24 mouse cellular contexts compared by ENCODE assay signal in genomic region chr4:114537376-114537974, GRCm38 (mm10).
DNase-seq lines count a peak whose midpoint lies in the region; ATAC-seq lines count a peak whose summit lies in the region.
"Had no signal": no experiment of that assay in that cellular context is flagged by ENCODE, and none has a peak within 500 bp of the region (broad histone marks: within the 10 kb centered on the region; RNA-seq: fewer than 3 reads in every experiment).

No protein-coding gene starts in this region.

- no peak overlapping the region for H3K27ac ChIP-seq in embryonic facial prominence, embryonic 11.5 days (replicated peaks; ENCODE audit: low read depth, low read length)
- no peak overlapping the region for H3K27ac ChIP-seq in embryonic facial prominence, embryonic 10.5 days (replicated peaks)
- H3K27ac ChIP-seq in kidney, embryonic 16.5 days (ENCODE audit: low read length), result no peak overlapping the region
- H3K27ac ChIP-seq in limb, embryonic 15.5 days, result peak overlapping the region; percentile 3
- H3K27ac ChIP-seq: forebrain, embryonic 12.5 days; gastrocnemius, adult 2 months; hindbrain, embryonic 10.5 days; liver, embryonic 13.5 days; stomach, embryonic 15.5 days had no signal

- no peak overlapping the region for H3K4me3 ChIP-seq in embryonic facial prominence, embryonic 11.5 days (ENCODE audit: low read depth, low read length)
- H3K4me3 ChIP-seq in embryonic facial prominence, embryonic 10.5 days, result no peak overlapping the region
- no peak overlapping the region for H3K4me3 ChIP-seq in kidney, embryonic 16.5 days (ENCODE audit: low read length)
- H3K4me3 ChIP-seq in limb, embryonic 15.5 days, result no peak overlapping the region
- H3K4me3 ChIP-seq: forebrain, embryonic 12.5 days; gastrocnemius, adult 2 months; hindbrain, embryonic 10.5 days; liver, embryonic 13.5 days; megakaryocyte, embryonic 14.5 days; myocyte; stomach, embryonic 15.5 days had no signal

- intact Hi-C loops in left cerebral cortex, postnatal 4 days (cut with DNase I), result no loop called here

- DNase-seq in embryonic facial prominence, embryonic 11.5 days (ENCODE audit: low spot score), result peak; percentile 40
- no peak for DNase-seq in embryonic facial prominence, embryonic 10.5 days (ENCODE audit: low spot score)
- DNase-seq in kidney, postnatal 36 days, result no peak
- peak; percentile 42 for DNase-seq in hindlimb bud, embryonic 11.5 days (ENCODE audit: extremely low spot score, low read depth, low spot score)
- DNase-seq in left cerebral cortex, postnatal 4 days, result no peak
- DNase-seq: adrenal gland, adult 8-10 months; cerebellum, adult 2 months; cerebellum, postnatal 25 days; gastrocnemius, adult 2 months; kidney, adult 2 months; kidney, postnatal 25 days; liver, embryonic 13.5 days; lung, embryonic 14.5 days; thymus, postnatal 4 days had no signal

- no peak overlapping the region for H3K9ac ChIP-seq in embryonic facial prominence, embryonic 11.5 days (replicated peaks; ENCODE audit: low read length)
- H3K9ac ChIP-seq in kidney, embryonic 16.5 days (replicated peaks; ENCODE audit: low read length), result no peak overlapping the region
- H3K9ac ChIP-seq in limb, embryonic 15.5 days, result no peak overlapping the region
- H3K9ac ChIP-seq: forebrain, embryonic 12.5 days; liver, embryonic 13.5 days; lung, embryonic 14.5 days; stomach, embryonic 15.5 days had no signal

- no peak overlapping the region for H3K4me2 ChIP-seq in embryonic facial prominence, embryonic 11.5 days (ENCODE audit: low read depth, low read length)
- no peak overlapping the region for H3K4me2 ChIP-seq in kidney, embryonic 16.5 days (replicated peaks; ENCODE audit: low read depth, low read length)
- no peak overlapping the region for H3K4me2 ChIP-seq in limb, embryonic 15.5 days
- H3K4me2 ChIP-seq: forebrain, embryonic 12.5 days; liver, embryonic 13.5 days; lung, embryonic 14.5 days; stomach, embryonic 15.5 days had no signal

- no peaks in the 10 kb centered on the region for H3K4me1 ChIP-seq in embryonic facial prominence, embryonic 11.5 days (ENCODE audit: control insufficient read depth, insufficient read depth, low read length)
- peaks cover 16% of the 10 kb centered on the region for H3K4me1 ChIP-seq in embryonic facial prominence, embryonic 10.5 days
- H3K4me1 ChIP-seq in kidney, embryonic 16.5 days (ENCODE audit: insufficient read depth, low read length), result 0 out of 2 replicates have a peak, but pooled peaks cover 6% of the 10 kb centered on the region
- peaks cover 37% of the 10 kb centered on the region for H3K4me1 ChIP-seq in limb, embryonic 15.5 days
- H3K4me1 ChIP-seq: forebrain, embryonic 12.5 days; hindbrain, embryonic 10.5 days; liver, embryonic 13.5 days; megakaryocyte, embryonic 14.5 days; stomach, embryonic 15.5 days had no signal

- no peaks in the 10 kb centered on the region for H3K27me3 ChIP-seq in embryonic facial prominence, embryonic 11.5 days (ENCODE audit: control insufficient read depth, insufficient read depth, low read length)
- no peaks in the 10 kb centered on the region for H3K27me3 ChIP-seq in embryonic facial prominence, embryonic 10.5 days (replicated peaks; ENCODE audit: low read depth, poor library complexity, severe bottlenecking)
- H3K27me3 ChIP-seq in kidney, embryonic 16.5 days (ENCODE audit: insufficient read depth, low read length), result no peaks in the 10 kb centered on the region
- peaks cover 31% of the 10 kb centered on the region; the same call in 1 of the 2 replicates for H3K27me3 ChIP-seq in limb, embryonic 15.5 days
- H3K27me3 ChIP-seq: forebrain, embryonic 12.5 days; liver, embryonic 13.5 days; megakaryocyte, embryonic 14.5 days; stomach, embryonic 15.5 days had no signal

- H3K36me3 ChIP-seq in embryonic facial prominence, embryonic 11.5 days (replicated peaks; ENCODE audit: control insufficient read depth, insufficient read depth, low read depth, low read length), result no peaks in the 10 kb centered on the region
- H3K36me3 ChIP-seq in embryonic facial prominence, embryonic 10.5 days (replicated peaks), result no peaks in the 10 kb centered on the region
- no peaks in the 10 kb centered on the region for H3K36me3 ChIP-seq in kidney, embryonic 16.5 days (ENCODE audit: insufficient read depth, low read length)
- no peaks in the 10 kb centered on the region for H3K36me3 ChIP-seq in limb, embryonic 15.5 days
- H3K36me3 ChIP-seq: forebrain, embryonic 12.5 days; hindbrain, embryonic 10.5 days; liver, embryonic 13.5 days; stomach, embryonic 15.5 days had no signal

- WGBS in embryonic facial prominence, embryonic 11.5 days, result 65% methylated on average over 6 of the region's 6 CpGs
- 77% methylated on average over 6 of the region's 6 CpGs for WGBS in embryonic facial prominence, embryonic 10.5 days
- WGBS in kidney, embryonic 16.5 days, result 61% methylated on average over 6 of the region's 6 CpGs
- 30% methylated on average over 6 of the region's 6 CpGs for whole genome bisulfite sequencing in limb, embryonic 15.5 days

- ATAC-seq in embryonic facial prominence, embryonic 11.5 days (replicated peaks; ENCODE audit: insufficient number of reproducible peaks, low FRiP score, low TSS enrichment, low read depth), result 0 out of 2 replicates have a peak, but pooled peaks have one; percentile 7
- 0 out of 2 replicates have a peak, but pooled peaks have one; percentile 24 for ATAC-seq in kidney, embryonic 16.5 days (ENCODE audit: low FRiP score, low TSS enrichment)
- ATAC-seq in limb, embryonic 15.5 days (ENCODE audit: insufficient number of reproducible peaks, low FRiP score, low TSS enrichment, low read depth), result peak; percentile 76
- no peak for ATAC-seq in megakaryocyte-erythroid progenitor cell, adult 5-6 weeks (replicated peaks; ENCODE audit: low FRiP score, low TSS enrichment, poor library complexity, severe bottlenecking)
- ATAC-seq: activated CD4-positive, CD25-positive, alpha-beta regulatory T cell, adult 4 months; midbrain, embryonic 16.5 days had no signal

- H3K9me3 ChIP-seq in embryonic facial prominence, embryonic 11.5 days (replicated peaks; ENCODE audit: control insufficient read depth, low read length), result no peaks in the 10 kb centered on the region
- H3K9me3 ChIP-seq in embryonic facial prominence, embryonic 10.5 days, result no peaks in the 10 kb centered on the region
- no peaks in the 10 kb centered on the region for H3K9me3 ChIP-seq in kidney, embryonic 16.5 days (ENCODE audit: low read length)
- no peaks in the 10 kb centered on the region for H3K9me3 ChIP-seq in limb, embryonic 15.5 days
- H3K9me3 ChIP-seq: forebrain, embryonic 12.5 days; hindbrain, embryonic 10.5 days; liver, embryonic 13.5 days; megakaryocyte, embryonic 14.5 days; stomach, embryonic 15.5 days had no signal

Comparison
In these comparisons a context has a peak if more than half of its experiments do, and no peak if none do; other contexts are left out.
1. DNase-seq: peak in embryonic facial prominence, embryonic 11.5 days (single experiment) and hindlimb bud, embryonic 11.5 days (single experiment); none in embryonic facial prominence, embryonic 10.5 days (single experiment), kidney, postnatal 36 days (0 of 2) and left cerebral cortex, postnatal 4 days (single experiment).